Mouse (Mus musculus) megakaryocyte, embryonic 14.5 days (primary cell): Measurements from ENCODE around the gene Gm17581.

Source experiments
- FLI1 ChIP-seq: IDR thresholded peaks from 2 replicates; pipeline ENCODE4 v1.6.1; 2012; ENCODE audit warnings: low read length, inconsistent platforms, mixed read lengths
- GATA1 ChIP-seq: IDR thresholded peaks from 3 replicates; pipeline ENCODE4 v1.6.1; 2012; ENCODE audit warnings: mixed read lengths, low read length, inconsistent platforms, borderline replicate concordance

DNA sequence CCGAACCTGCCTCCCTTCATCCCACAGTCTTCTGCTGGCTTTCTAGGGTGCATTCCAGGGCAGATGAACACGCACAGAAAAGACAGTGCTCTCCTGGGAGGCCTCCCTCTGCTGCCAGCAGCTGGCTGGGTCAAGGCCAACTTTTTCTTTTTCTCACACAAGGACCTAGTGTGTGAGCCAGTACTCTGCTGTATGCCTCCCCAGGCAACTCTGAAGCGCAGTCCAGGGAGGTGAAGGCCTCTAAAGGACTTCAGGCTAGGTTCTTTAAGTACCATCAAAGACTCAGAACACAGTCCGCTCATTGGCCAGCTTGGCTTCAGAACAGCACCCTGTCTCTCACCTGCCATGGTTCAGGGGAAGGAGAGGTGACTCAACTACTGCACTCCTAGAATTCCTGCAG lies 28.4 kb downstream of the Gm17581 start:
- TF ChIP-seq GATA1 (no peak), FLI1 (no peak)
